Mouse (Mus musculus) CD4-positive, CD25-positive, alpha-beta regulatory T cell, adult 2 months (primary cell): ENCODE data around the gene Vmn1r174.
"Not testable (repeated sequence)": the region's sequence is repeated elsewhere in the genome, so short reads cannot be mapped to it uniquely, and the experiment has no call there.

ENCODE experiments used
- DNase-seq: peaks from one replicate; pipeline ENCODE4 v3.0.0-alpha.2; 2012; ENCODE audit warnings: low read depth, low spot score

Gene Vmn1r174

GRCm38 (mm10) chr7:23751970-23752369 is at the start of gene Vmn1r174:
Gene Vmn1r174, plus strand, starts transcription at chr7:23752270.
- not testable (repeated sequence) for DNase-seq

GRCm38 (mm10) chr7:23784526-23784925 is 32.5 kb downstream of the Vmn1r174 start:
- no peak for DNase-seq

DNA sequence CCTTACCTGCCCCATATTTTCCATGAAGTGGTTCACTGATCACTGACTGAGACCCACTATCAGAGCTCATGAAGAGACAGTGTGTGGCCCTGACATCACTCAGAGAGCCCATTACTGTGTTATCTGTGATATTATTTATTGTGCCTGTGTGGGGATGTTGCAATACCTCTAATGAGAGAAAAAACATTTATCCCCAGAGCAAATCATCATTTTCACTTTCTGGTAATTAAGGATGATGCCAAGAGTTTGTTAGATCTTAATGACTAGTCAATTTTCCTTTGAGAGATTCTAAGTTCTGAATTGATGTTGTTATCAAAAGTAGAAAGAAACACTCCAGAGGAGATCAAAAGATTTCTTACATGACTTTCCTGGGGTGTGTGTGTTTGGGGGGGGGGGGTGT is 58.5 kb downstream of the Vmn1r174 start, which contains the start of gene Vmn1r175:
TSS of gene Vmn1r175 (minus strand) at position 101 of the 400 bp plus-strand sequence.
- not testable (repeated sequence) for DNase-seq
